Mouse (Mus musculus) gastrocnemius, adult 18-20 months (tissue): ENCODE results near the gene Zfp879. TPM values are rescaled to one million over a fixed set of nuclear protein-coding genes. Genes with fewer than 3 reads are reported as not detected.

Experiments used
- total RNA-seq, 2 experiments: library from RNA; stranded (reverse); gene quantifications; 2 replicates each; pipeline ENCODE4 v1.2.3; 2021

Zfp879 gene
- total RNA-seq, 2 experiments from 2014 or later = 2.0 to 2.4 TPM

Other genes starting within 250 kb of the Zfp879 start
- 1 to 10 TPM; 4.8 to 5.6 TPM for gene Adamts2, start 239.5 kb downstream of the Zfp879 start, total RNA-seq
- 1 to 10 TPM; 3.6 to 4.6 TPM for gene Zfp354c, start 13.8 kb downstream of the Zfp879 start, total RNA-seq
- gene Grm6, start 9.1 kb upstream of the Zfp879 start, total RNA-seq = not detected
- gene Zfp454, start 46.1 kb upstream of the Zfp879 start, total RNA-seq = 1 to 10 TPM; 2.1 to 2.2 TPM
- 1 to 10 TPM; 5.0 to 5.2 TPM for gene Zfp2, start 74.6 kb upstream of the Zfp879 start, total RNA-seq
- 1 to 10 TPM; 1.9 to 2.4 TPM for gene Zfp354b, start 90.1 kb upstream of the Zfp879 start, total RNA-seq
- gene 4933414I15Rik, start 102.2 kb upstream of the Zfp879 start, total RNA-seq = not detected
- gene Prop1, start 112.2 kb upstream of the Zfp879 start, total RNA-seq = not detected
- gene Olfr1378, start 125.0 kb upstream of the Zfp879 start, total RNA-seq = not detected
- not detected for gene Olfr1377, start 140.4 kb upstream of the Zfp879 start, total RNA-seq
- not detected for gene Olfr51, start 162.0 kb upstream of the Zfp879 start, total RNA-seq
- gene Olfr54, start 172.7 kb upstream of the Zfp879 start, total RNA-seq = not detected
- not detected for gene Olfr1375, start 206.6 kb upstream of the Zfp879 start, total RNA-seq
- gene Zfp354a, start 217.7 kb upstream of the Zfp879 start, total RNA-seq = 1 to 10 TPM; 2.8 to 3.2 TPM